Mouse (Mus musculus): ENCODE measurements at regions not wholly inside any gene's neighbourhood (a gene's known extent, or its start where the extent isn't known, plus 50 kb on each side); places are given as distances from the start of the nearest gene placed in this dataset.
A peak's percentile ranks its signal among the peaks of the same experiment; 100 is the strongest.

GRCm38 (mm10) chr7:88544393-88544792, 114.3 kb downstream of the Rab38 start:
- DNase-seq, result peak; percentile 21

GRCm38 (mm10) chr7:88544976-88545654, 115.0 kb downstream of the Rab38 start:
- DNase-seq, result no peak

DNA sequence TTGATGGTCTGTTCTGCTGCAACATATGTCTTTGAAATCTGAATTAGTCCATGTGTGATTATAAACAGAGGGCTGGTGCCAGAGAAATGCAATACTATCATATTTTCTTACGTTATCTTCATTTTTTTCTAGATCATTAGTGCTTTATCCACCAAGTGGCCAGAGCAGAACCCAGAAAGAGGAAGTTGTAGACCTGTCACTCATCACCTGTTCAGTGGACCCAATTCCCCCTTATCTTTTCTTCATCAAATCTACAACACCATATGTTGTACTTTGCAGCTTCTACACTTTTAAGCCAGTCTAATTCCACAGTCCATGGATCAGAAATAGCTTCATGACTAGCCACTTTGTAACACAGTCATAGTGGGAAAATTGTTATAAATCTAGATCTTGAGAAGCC, 145.0 kb downstream of the Rab38 start:
- no peak for DNase-seq

DNA sequence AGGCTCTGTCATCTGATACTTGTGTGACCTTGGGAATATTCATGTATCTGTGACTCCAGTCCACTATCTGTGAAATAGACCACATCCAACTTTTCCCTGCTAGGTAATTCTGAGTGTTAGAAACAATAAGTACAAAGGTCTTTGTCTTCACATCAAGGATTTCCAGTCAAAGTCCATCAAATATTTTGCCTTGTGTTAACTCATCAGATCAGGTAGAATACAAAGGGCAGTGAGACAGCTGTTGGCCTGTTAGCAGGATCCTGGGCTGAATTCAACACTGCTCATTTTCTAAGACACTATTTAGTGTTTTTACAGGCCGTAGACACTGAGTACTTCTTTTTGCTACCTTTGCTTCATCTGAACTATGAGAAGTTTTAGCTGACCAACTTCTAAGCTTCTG, 170.7 kb downstream of the Rab38 start:
- no peak for DNase-seq

All from cerebellum, adult 8-10 months (tissue).